Mouse (Mus musculus): Measurements from ENCODE around the gene Ache. TPM values are rescaled to one million over a fixed set of nuclear protein-coding genes. Genes with fewer than 3 reads are reported as not detected.

Gene Ache
- total and polyA plus RNA-seq, 3 experiments, result 0.13 to 0.23 TPM; not detected in 1

GRCm38 (mm10) chr5:137285986-137286385 lies 1.3 kb upstream of the Ache start:
- peaks cover 47% of the 10 kb centered on the region for H3K27me3 ChIP-seq (replicated peaks)
- TF ChIP-seq MAFK (IDR thresholded peaks at IDR 0.05; ENCODE audit: insufficient replicate concordance, low read length) (no peak), RAD21 (IDR thresholded peaks at IDR 0.05; ENCODE audit: low read depth, low read length) (no peak), TBP (conservative IDR thresholded peaks at IDR 0.05; ENCODE audit: low read depth, low read length) (no peak), ETS1 (conservative IDR thresholded peaks at IDR 0.05; ENCODE audit: low read depth, low read length) (no peak), POLR2AphosphoS2 (IDR thresholded peaks at IDR 0.05; ENCODE audit: low read depth, low read length) (no peak), MAX (IDR thresholded peaks at IDR 0.05; ENCODE audit: low read length) (no peak), E2F4 (IDR thresholded peaks at IDR 0.05; ENCODE audit: insufficient replicate concordance, low read depth, low read length) (no peak), UBTF (IDR thresholded peaks at IDR 0.05; ENCODE audit: low read depth, low read length) (no peak), SMC3 (IDR thresholded peaks at IDR 0.05; ENCODE audit: low read depth, low read length) (no peak), MEF2A (IDR thresholded peaks at IDR 0.05; ENCODE audit: borderline replicate concordance, low read depth, low read length) (no peak), MXI1 (IDR thresholded peaks at IDR 0.05; ENCODE audit: low read depth, low read length) (no peak), BHLHE40 (IDR thresholded peaks at IDR 0.05; ENCODE audit: low read depth, low read length) (no peak), ZKSCAN1 (IDR thresholded peaks at IDR 0.05; ENCODE audit: borderline replicate concordance, low read depth, low read length) (no peak), ZC3H11A (IDR thresholded peaks at IDR 0.05; ENCODE audit: low read depth, low read length) (no peak), EP300 (IDR thresholded peaks at IDR 0.05; ENCODE audit: low read length) (no peak), CTCF (conservative IDR thresholded peaks at IDR 0.05 in 1 of 2, IDR thresholded peaks at IDR 0.05 in 1 of 2; ENCODE audit: low read depth in 2 of 2, low read length in 2 of 2) (no peak), POLR2A (IDR thresholded peaks at IDR 0.05; ENCODE audit: low read depth, low read length) (no peak)
- dilution Hi-C loops (cut with MboI; ENCODE audit: extremely low pct_ligation_motif_present, extremely low pct_unique_long_range_greater_than_20kb, low sequenced_read_pairs) (no loop called here), in situ Hi-C loops (cut with MboI; ENCODE audit: low pct_ligation_motif_present, low pct_unique_long_range_greater_than_20kb, low sequenced_read_pairs) (no loop called here)
- no peaks in the 10 kb centered on the region for H3K79me2 ChIP-seq (replicated peaks; ENCODE audit: control insufficient read depth, extremely low read depth, insufficient read depth, poor library complexity, severe bottlenecking)
- H3K9me3 ChIP-seq (replicated peaks; ENCODE audit: low read length), result peaks cover 16% of the 10 kb centered on the region
- peaks cover 14 to 41% of the 10 kb centered on the region in 2 experiments; a peak in 3 of 4 replicates for H3K4me1 ChIP-seq (ENCODE audit: control insufficient read depth in 1 of 2, insufficient read depth in 2 of 2)
- no peak overlapping the region for H3K4me3 ChIP-seq (replicated peaks in 1 of 3; ENCODE audit: low read depth in 2 of 3, low read length in 2 of 3, poor library complexity in 1 of 3)
- no peak for DNase-seq (ENCODE audit: extremely low read depth)
- H3K36me3 ChIP-seq (replicated peaks in 1 of 2; ENCODE audit: control insufficient read depth in 1 of 2, insufficient read depth in 1 of 2, low read length in 1 of 2), result no peaks in the 10 kb centered on the region
- no peak overlapping the region for H3K4me2 ChIP-seq (ENCODE audit: insufficient read depth, low read depth, poor library complexity, severe bottlenecking)
- H3K27ac ChIP-seq (ENCODE audit: insufficient read depth, low read depth), result no peak overlapping the region
- no peak overlapping the region for H3K9ac ChIP-seq (ENCODE audit: insufficient read depth, low read depth)

- in situ Hi-C loops (cut with MboI; ENCODE audit: low pct_ligation_motif_present, low pct_unique_long_range_greater_than_20kb, low sequenced_read_pairs), result no loop called here
- no peak overlapping the region for H3K27ac ChIP-seq (ENCODE audit: insufficient read depth, low read depth)
- TF ChIP-seq POLR2AphosphoS2 (IDR thresholded peaks at IDR 0.05; ENCODE audit: low read depth, low read length) (no peak), MEF2A (IDR thresholded peaks at IDR 0.05; ENCODE audit: borderline replicate concordance, low read depth, low read length) (peak; percentile 50; the same call in 1 of the 2 replicates), HCFC1 (IDR thresholded peaks at IDR 0.05; ENCODE audit: low read depth, low read length) (peak; percentile 36; the same call in 1 of the 2 replicates), MXI1 (IDR thresholded peaks at IDR 0.05; ENCODE audit: low read depth, low read length) (peak; percentile 44; the same call in 1 of the 2 replicates), ZC3H11A (IDR thresholded peaks at IDR 0.05; ENCODE audit: low read depth, low read length) (peak; percentile 78), MAZ (IDR thresholded peaks at IDR 0.05; ENCODE audit: low read depth, low read length) (0 out of 2 replicates have a peak, but pooled peaks have one; percentile 79), SIN3A (IDR thresholded peaks at IDR 0.05; ENCODE audit: low read length) (peak; percentile 63; the same call in 1 of the 2 replicates), CTCF (conservative IDR thresholded peaks at IDR 0.05 in 1 of 2, IDR thresholded peaks at IDR 0.05 in 1 of 2; ENCODE audit: low read depth in 2 of 2, low read length in 2 of 2) (peak; percentile 14 to 95; a peak in 2 of 4 replicates), NELFE (IDR thresholded peaks at IDR 0.05; ENCODE audit: low read depth, low read length) (0 out of 2 replicates have a peak, but pooled peaks have one; percentile 29), RAD21 (IDR thresholded peaks at IDR 0.05; ENCODE audit: low read depth, low read length) (peak; percentile 88), JUN (IDR thresholded peaks at IDR 0.05; ENCODE audit: insufficient read depth, low read depth, low read length) (no peak), MYC (IDR thresholded peaks at IDR 0.05; ENCODE audit: low read depth, low read length) (0 out of 2 replicates have a peak, but pooled peaks have one; percentile 38), USF2 (conservative IDR thresholded peaks at IDR 0.05; ENCODE audit: low read depth, low read length) (no peak), USF1 (IDR thresholded peaks at IDR 0.05; ENCODE audit: low read depth, low read length) (no peak), TCF12 (IDR thresholded peaks at IDR 0.05; ENCODE audit: low read depth, low read length) (0 out of 2 replicates have a peak, but pooled peaks have one; percentile 21), SMC3 (IDR thresholded peaks at IDR 0.05; ENCODE audit: low read depth, low read length) (peak; percentile 94), ELF1 (IDR thresholded peaks at IDR 0.05; ENCODE audit: low read depth, low read length) (peak; percentile 49), MAX (IDR thresholded peaks at IDR 0.05; ENCODE audit: low read length) (peak; percentile 55; the same call in 1 of the 2 replicates), IRF4 (IDR thresholded peaks at IDR 0.05; ENCODE audit: low read depth, low read length) (peak; percentile 64), GABPA (IDR thresholded peaks at IDR 0.05; ENCODE audit: insufficient replicate concordance, low read depth, low read length) (no peak)
- DNase-seq (ENCODE audit: extremely low read depth), result peak; percentile 89
- H3K4me1 ChIP-seq (ENCODE audit: control insufficient read depth in 1 of 2, insufficient read depth in 2 of 2), result peaks cover 14 to 41% of the 10 kb centered on the region in 2 experiments; a peak in 3 of 4 replicates
- peak overlapping the region; percentile 40 for H3K4me2 ChIP-seq (ENCODE audit: insufficient read depth, low read depth, poor library complexity, severe bottlenecking)
- dilution Hi-C loops (cut with MboI; ENCODE audit: extremely low pct_ligation_motif_present, extremely low pct_unique_long_range_greater_than_20kb, low sequenced_read_pairs), result no loop called here
- no peak overlapping the region for H3K9ac ChIP-seq (ENCODE audit: insufficient read depth, low read depth)
- H3K9me3 ChIP-seq (replicated peaks; ENCODE audit: low read length), result peaks cover 16% of the 10 kb centered on the region
- H3K79me2 ChIP-seq (replicated peaks; ENCODE audit: control insufficient read depth, extremely low read depth, insufficient read depth, poor library complexity, severe bottlenecking), result no peaks in the 10 kb centered on the region
- no peak overlapping the region for H3K4me3 ChIP-seq (replicated peaks in 1 of 3; ENCODE audit: low read depth in 2 of 3, low read length in 2 of 3, poor library complexity in 1 of 3)
- H3K36me3 ChIP-seq (replicated peaks in 1 of 2; ENCODE audit: control insufficient read depth in 1 of 2, insufficient read depth in 1 of 2, low read length in 1 of 2), result no peaks in the 10 kb centered on the region
- peaks cover 43% of the 10 kb centered on the region for H3K27me3 ChIP-seq (replicated peaks)
Measured at GRCm38 (mm10) chr5:137286655-137287031, 676 bp upstream of the Ache start.

Data from CH12.LX (cell line).